Mouse (Mus musculus) embryonic fibroblast, embryonic 13.5 days (primary cell): Measurements from ENCODE around the gene Lyrm7. TPM values are rescaled to one million over a fixed set of nuclear protein-coding genes. Genes with fewer than 3 reads are reported as not detected.
"Not testable (repeated sequence)": the region's sequence is repeated elsewhere in the genome, so short reads cannot be mapped to it uniquely, and the experiment has no call there.

Experiments used
- H3K27ac ChIP-seq: 2 replicates; pipeline ENCODE4 v1.5.1; 2012; ENCODE audit warnings: low read length, control low read depth, inconsistent platforms; ENCODE audit not compliant: insufficient read depth
- H3K4me1 ChIP-seq: 2 replicates; pipeline ENCODE4 v1.6.1; 2011; ENCODE audit warnings: low read length; ENCODE audit not compliant: control insufficient read depth, insufficient read depth
- H3K4me3 ChIP-seq: 2 replicates; pipeline ENCODE4 v1.5.1; 2011; ENCODE audit warnings: mild to moderate bottlenecking, control low read depth, low read length; ENCODE audit not compliant: insufficient read depth
- CTCF ChIP-seq: IDR thresholded peaks from 2 replicates; pipeline ENCODE4 v1.5.1; 2011; ENCODE audit warnings: mild to moderate bottlenecking, control low read depth, low read length, moderate library complexity, borderline replicate concordance; ENCODE audit not compliant: insufficient read depth
- POLR2A ChIP-seq: IDR thresholded peaks from 2 replicates; pipeline ENCODE4 v1.6.1; 2011; ENCODE audit warnings: low read depth, mild to moderate bottlenecking, control low read depth, low read length, moderate library complexity
- polyA plus RNA-seq: library from polyadenylated mRNA; stranded (reverse); fragments of >200 nt; gene quantifications from 2 replicates; pipeline ENCODE4 v1.2.4, GENCODE M21; 2011; ENCODE audit warnings: low read depth; ENCODE audit not compliant: missing spikeins, insufficient read length

Gene Lyrm7
- polyA plus RNA-seq, 1 experiment, result 15.9 TPM

DNA sequence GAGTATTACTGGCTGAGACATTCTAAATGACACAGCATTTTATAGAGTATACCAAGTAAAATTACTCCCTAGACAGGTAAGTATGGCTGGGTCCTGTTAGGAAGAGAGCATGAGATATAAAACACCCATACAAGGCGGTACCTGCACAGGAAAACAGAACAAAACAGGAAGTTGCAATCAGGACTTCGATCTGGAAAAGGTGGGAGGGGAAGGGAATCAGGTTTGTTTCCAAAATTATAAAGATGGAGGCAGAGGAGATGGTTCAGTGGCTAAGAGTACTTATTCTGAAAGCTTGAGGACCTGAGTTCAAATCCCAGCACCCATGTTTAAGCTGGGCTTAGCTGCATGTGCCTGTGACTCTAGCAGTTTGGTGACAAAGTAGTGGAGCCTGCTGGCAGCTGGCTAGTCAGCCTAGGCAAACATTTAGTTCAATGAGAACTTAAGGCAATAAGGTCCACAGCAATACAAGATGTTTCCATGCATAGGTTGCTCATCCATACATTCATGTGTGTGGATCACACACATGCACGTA lies 7.3 kb upstream of the Lyrm7 start:
- H3K4me3 ChIP-seq, result no peak overlapping the region
- TF ChIP-seq CTCF (no peak), POLR2A (0 out of 2 replicates have a peak, but pooled peaks have one; percentile 33)
- H3K27ac ChIP-seq, result no peak overlapping the region; the same call in 1 of the 2 replicates
- H3K4me1 ChIP-seq, result peaks cover 15% of the 10 kb centered on the region; the same call in 1 of the 2 replicates

- peaks cover 15% of the 10 kb centered on the region; the same call in 1 of the 2 replicates for H3K4me1 ChIP-seq
- peak overlapping the region; percentile 92 for H3K4me3 ChIP-seq
- peak overlapping the region; percentile 72 for H3K27ac ChIP-seq
- 0 out of 2 replicates have a peak, but pooled peaks have one; percentile 0 for TF ChIP-seq POLR2A
- TF ChIP-seq CTCF, result no peak
These were observed 6.3 kb upstream of the Lyrm7 start for GRCm38 (mm10) chr11:54867049-54867385.

DNA sequence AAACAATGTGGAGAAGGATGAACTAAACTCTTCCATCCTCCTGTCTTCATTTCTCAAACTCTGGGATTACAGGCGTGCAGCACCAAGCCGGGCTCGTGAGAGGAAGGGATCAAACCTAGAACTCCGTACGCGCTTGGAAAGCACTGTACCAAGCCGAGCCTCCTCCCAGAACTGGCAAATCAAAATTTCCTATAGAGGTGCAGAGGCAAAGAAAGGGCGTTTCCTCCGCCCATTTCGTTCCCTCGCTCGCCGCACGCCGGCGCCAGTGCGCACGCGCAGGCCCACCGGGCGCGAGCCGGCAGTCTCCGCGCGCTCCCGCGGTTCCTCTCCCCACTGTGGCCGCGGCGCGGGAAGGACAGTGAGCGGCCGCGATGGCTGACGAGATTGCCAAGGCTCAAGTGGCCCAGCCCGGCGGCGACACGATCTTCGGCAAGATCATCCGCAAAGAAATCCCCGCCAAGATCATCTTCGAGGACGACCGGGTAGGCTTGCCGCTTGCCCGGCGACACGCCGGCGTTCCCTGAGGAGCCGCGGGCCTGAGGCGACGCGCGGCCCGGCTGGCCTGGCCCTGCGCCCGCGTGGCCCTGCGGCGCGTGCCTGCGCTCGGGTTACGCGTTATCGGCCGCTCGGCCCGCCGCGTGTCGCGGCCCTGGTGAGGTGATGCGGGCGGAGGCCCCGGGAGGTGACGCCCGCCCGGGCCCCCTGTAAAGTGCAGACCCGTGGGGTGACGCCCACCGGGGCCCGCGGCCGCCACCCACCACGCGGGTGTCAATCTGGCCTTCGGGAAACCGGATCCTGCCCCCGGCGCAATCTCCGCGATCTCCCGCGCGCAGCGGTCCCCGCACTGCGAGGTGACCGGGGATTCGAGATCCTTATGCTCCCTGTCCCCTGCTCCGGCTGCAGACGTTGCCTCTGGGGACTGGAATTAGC lies 5.7 kb upstream of the Lyrm7 start, which contains the start of gene Hint1:
TSS of gene Hint1 (plus strand) at position 265 of the 930 bp plus-strand sequence.
- Histone ChIP-seq H3K4me1 (peaks cover 15% of the 10 kb centered on the region; the same call in 1 of the 2 replicates), H3K4me3 (peak within 1 kb of the TSS; percentile 92), H3K27ac (peak within 1 kb of the TSS; percentile 72)
- TF ChIP-seq CTCF (no peak), POLR2A (peak; percentile 91)

DNA sequence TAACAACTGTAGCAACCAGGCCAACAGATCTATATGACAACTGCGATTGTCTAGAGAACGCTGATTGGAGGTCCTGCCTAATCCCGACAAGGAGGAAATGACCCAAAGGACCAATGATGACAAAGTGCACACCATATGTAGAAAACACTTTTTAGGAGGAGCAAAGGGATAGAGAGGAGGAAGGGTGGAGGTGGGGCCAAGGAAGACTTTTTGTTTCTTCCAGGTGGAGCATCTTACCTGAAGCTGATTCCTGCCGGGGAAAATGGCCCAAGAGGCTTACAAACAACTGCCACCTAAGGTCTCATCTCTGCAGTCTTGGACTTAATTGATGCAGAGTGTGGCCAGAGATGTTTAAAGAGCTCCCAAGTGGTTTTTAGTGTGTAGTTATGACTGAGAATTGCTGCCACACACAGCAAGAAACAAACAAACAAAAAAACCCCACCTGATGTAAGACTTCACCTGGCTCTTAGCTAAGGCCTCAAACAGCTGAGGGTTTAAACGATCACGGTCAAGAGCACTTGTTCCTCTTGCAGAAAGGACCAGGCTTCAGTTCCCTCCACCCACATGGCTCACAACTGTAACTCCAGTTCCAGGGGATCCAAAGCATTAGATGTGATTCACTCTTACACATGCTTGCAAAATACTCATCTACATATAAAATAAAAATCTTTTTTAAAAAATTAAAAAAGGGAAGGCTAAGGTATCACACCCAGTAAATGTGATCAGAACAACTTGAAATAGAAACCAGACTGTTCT lies 4.8 kb upstream of the Lyrm7 start:
- Histone ChIP-seq H3K27ac (peak overlapping the region; percentile 64; the same call in 1 of the 2 replicates), H3K4me1 (peaks cover 15% of the 10 kb centered on the region; the same call in 1 of the 2 replicates), H3K4me3 (peak overlapping the region; percentile 19)
- TF ChIP-seq CTCF, result no peak
- no peak for TF ChIP-seq POLR2A

- H3K27ac ChIP-seq, result no peak overlapping the region
- TF ChIP-seq POLR2A (no peak), CTCF (peak; percentile 44; the same call in 1 of the 2 replicates)
- peaks cover 3% of the 10 kb centered on the region; the same call in 1 of the 2 replicates for H3K4me1 ChIP-seq
- H3K4me3 ChIP-seq, result no peak overlapping the region
These were observed 2.2 kb upstream of the Lyrm7 start for GRCm38 (mm10) chr11:54862621-54863520.

- H3K4me3 ChIP-seq, result no peak overlapping the region
These were observed 1.0 kb upstream of the Lyrm7 start for GRCm38 (mm10) chr11:54861471-54862420.

GRCm38 (mm10) chr11:54859322-54860165 lies 1.2 kb downstream of the Lyrm7 start:
- peak overlapping the region; percentile 61 for H3K27ac ChIP-seq

More at GRCm38 (mm10) chr11:54861471-54862420, 1.0 kb upstream of the Lyrm7 start:
- 0 out of 2 replicates have a peak, but pooled peaks cover 3% of the 10 kb centered on the region for H3K4me1 ChIP-seq
- no peak overlapping the region for H3K27ac ChIP-seq
- TF ChIP-seq CTCF (no peak), POLR2A (no peak)

DNA sequence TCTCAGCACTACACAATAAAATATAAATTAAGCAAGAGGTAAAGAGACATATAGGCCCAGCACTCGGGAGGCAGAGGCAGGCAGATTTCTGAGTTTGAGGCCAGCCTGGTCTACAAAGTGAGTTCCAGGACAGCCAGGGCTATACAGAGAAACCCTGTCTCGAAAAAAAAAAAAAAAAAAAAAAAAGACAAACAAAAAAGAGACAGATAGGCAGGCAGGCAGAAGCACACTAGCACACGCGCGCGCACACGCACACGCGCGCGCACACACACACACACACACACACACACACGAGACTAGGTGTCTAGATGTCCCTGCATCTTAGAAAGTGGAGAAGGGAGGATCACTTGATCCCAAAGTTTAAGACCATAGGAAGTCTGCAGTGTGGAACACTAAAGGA lies 1.8 kb downstream of the Lyrm7 start:
- H3K27ac ChIP-seq, H3K4me1 ChIP-seq, H3K4me3 ChIP-seq: not testable (repeated sequence)

More at GRCm38 (mm10) chr11:54859322-54860165, 1.2 kb downstream of the Lyrm7 start:
- peak overlapping the region; percentile 95 for H3K4me3 ChIP-seq
- H3K4me1 ChIP-seq, result no peaks in the 10 kb centered on the region
- TF ChIP-seq CTCF (peak; percentile 25; the same call in 1 of the 2 replicates), POLR2A (no peak; the same call in 1 of the 2 replicates)
